Mouse (Mus musculus): ENCODE data around the gene Rbfox1. TPM values are rescaled to one million over a fixed set of nuclear protein-coding genes. Genes with fewer than 3 reads are reported as not detected.

Gene Rbfox1
- polyA plus RNA-seq, 1 experiment from 2014 or later = 103 TPM

- Histone ChIP-seq H3K4me3 (replicated peaks) (no peak overlapping the region), H3K9ac (replicated peaks) (no peak overlapping the region), H3K4me2 (replicated peaks) (no peak overlapping the region), H3K36me3 (no peaks in the 10 kb centered on the region), H3K4me1 (replicated peaks) (peaks cover 15% of the 10 kb centered on the region), H3K27me3 (peaks cover 6% of the 10 kb centered on the region; the same call in 1 of the 2 replicates), H3K27ac (no peak overlapping the region), H3K9me3 (no peaks in the 10 kb centered on the region)
- 84% methylated on average over 5 of the region's 5 CpGs for WGBS
- no peak for ATAC-seq
Observed at GRCm38 (mm10) chr16:6100421-6100877, 215.3 kb downstream of the Rbfox1 start.

DNA sequence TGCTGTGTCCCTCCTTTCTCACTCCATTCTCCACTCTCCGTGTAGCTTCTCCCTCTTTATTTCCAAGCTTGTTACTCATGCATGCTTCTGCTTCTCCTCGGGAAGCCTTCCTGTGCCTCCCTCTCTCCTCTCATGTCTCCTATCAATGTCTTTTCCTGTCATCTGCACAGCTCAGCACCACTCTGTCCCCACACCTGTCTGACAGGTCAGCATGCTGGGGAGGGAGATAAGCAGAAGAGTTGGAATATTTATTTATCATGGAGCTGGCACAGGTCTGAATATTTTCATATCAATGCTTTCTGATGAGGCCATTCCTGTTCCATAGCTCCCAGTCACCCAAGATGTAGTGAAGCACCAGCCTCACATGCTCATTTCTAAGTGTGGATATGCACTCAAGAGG, 218.6 kb downstream of the Rbfox1 start:
- H3K4me2 ChIP-seq (replicated peaks) = no peak overlapping the region
- no peaks in the 10 kb centered on the region for H3K36me3 ChIP-seq
- no peak for ATAC-seq
- H3K4me1 ChIP-seq (replicated peaks) = no peaks in the 10 kb centered on the region
- H3K4me3 ChIP-seq (replicated peaks) = no peak overlapping the region
- no peak overlapping the region for H3K9ac ChIP-seq (replicated peaks)
- WGBS = 68% methylated on average over 2 of the region's 2 CpGs
- no peaks in the 10 kb centered on the region for H3K9me3 ChIP-seq
- H3K27me3 ChIP-seq = peaks cover 1% of the 10 kb centered on the region; the same call in 1 of the 2 replicates
- H3K27ac ChIP-seq = no peak overlapping the region

- Histone ChIP-seq H3K36me3 (no peaks in the 10 kb centered on the region), H3K27ac (no peak overlapping the region), H3K4me1 (replicated peaks) (peaks cover 11% of the 10 kb centered on the region), H3K4me3 (replicated peaks) (no peak overlapping the region), H3K9ac (replicated peaks) (no peak overlapping the region), H3K9me3 (no peaks in the 10 kb centered on the region), H3K27me3 (no peaks in the 10 kb centered on the region; the same call in 1 of the 2 replicates), H3K4me2 (replicated peaks) (no peak overlapping the region)
- no peak for ATAC-seq
- WGBS = 94% methylated on average over 3 of the region's 3 CpGs
Observed at GRCm38 (mm10) chr16:6110121-6110520, 225.0 kb downstream of the Rbfox1 start.

DNA sequence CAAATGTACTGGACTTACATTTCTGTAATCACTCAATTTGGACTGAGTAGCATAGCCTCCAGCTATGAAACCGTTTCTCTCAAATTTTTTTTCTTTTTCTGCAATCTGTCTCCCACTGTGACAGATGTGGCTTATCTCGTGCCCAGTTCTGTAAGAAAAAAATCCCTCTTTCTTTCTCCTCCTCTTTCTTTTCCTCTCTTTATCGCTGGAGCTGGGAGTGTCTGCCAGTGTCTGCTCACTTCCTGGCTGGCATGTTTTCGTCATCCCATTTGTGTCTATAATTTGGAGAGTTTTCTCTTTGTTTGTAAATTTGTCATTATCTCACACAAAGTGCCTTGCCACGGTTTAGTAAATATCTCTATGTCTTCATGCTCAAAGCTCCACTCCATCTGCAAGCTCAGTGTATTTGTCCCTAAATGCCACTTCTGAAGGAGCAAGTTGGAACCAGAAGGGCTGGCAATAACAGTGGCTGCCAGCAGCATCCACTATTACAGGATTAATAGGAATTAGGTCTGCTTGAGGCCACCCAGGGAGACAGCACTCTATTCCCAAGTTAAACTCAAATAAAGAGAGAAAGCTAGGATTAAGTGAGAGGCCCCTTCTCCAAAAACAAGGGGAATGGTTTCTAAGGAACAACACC, 228.8 kb downstream of the Rbfox1 start:
- no peaks in the 10 kb centered on the region for H3K9me3 ChIP-seq
- no peak overlapping the region for H3K9ac ChIP-seq (replicated peaks)
- no peak overlapping the region for H3K4me3 ChIP-seq (replicated peaks)
- H3K4me1 ChIP-seq (replicated peaks) = peaks cover 15% of the 10 kb centered on the region
- no peaks in the 10 kb centered on the region for H3K27me3 ChIP-seq
- H3K27ac ChIP-seq = 0 out of 2 replicates have a peak overlapping the region, but pooled peaks have one; percentile 30
- H3K4me2 ChIP-seq (replicated peaks) = no peak overlapping the region
- H3K36me3 ChIP-seq = no peaks in the 10 kb centered on the region
- 24% methylated on average over 5 of the region's 5 CpGs for WGBS
- no peak for ATAC-seq

- Histone ChIP-seq H3K4me2 (replicated peaks) (no peak overlapping the region), H3K4me1 (replicated peaks) (0 out of 2 replicates have a peak, but pooled peaks cover 3% of the 10 kb centered on the region), H3K27me3 (no peaks in the 10 kb centered on the region), H3K36me3 (no peaks in the 10 kb centered on the region), H3K27ac (no peak overlapping the region), H3K9ac (replicated peaks) (no peak overlapping the region), H3K4me3 (replicated peaks) (no peak overlapping the region), H3K9me3 (0 out of 2 replicates have a peak, but pooled peaks cover 2% of the 10 kb centered on the region)
- 57% methylated on average over 1 of the region's 1 CpGs for WGBS
- ATAC-seq = no peak
Observed at GRCm38 (mm10) chr16:6119472-6119871, 234.3 kb downstream of the Rbfox1 start.

DNA sequence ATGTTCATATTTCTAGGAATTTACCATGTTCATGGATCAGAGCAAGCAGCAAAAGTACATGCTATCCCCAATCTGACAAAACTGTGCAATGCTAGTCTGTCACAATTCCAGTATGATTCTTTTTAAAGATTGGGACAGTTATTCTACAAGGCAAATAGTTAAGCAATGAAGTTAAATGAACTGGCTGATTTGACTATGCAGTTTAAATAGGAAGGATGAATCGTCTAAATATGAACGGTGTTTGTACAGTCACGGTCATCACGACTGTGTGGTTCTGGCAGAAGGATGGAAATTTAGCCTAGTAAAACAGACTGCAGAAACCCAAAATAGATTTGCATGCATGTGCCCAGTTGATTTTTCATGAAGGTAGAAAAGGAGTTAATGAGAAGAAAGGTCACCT, 236.1 kb downstream of the Rbfox1 start:
- Histone ChIP-seq H3K4me3 (replicated peaks) (no peak overlapping the region), H3K36me3 (no peaks in the 10 kb centered on the region)

DNA sequence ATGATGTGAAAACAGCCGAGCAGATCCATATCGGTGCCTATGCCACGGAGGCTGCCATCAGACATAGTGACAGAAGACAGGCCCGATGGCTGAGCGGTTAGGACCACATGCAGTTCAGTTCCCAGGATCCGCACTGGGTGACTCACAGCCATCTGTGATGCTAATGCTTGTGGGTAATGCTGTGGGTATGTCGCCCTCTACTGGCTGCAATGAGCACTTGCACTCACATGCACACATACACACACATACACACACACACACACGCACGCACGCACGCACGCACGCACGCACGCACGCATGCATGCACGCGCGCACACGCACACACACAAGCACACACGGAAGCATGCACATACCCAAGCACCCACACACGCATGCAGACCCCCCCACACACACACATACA, 237.7 kb downstream of the Rbfox1 start:
- Histone ChIP-seq H3K4me2 (replicated peaks) (no peak overlapping the region), H3K9ac (replicated peaks) (no peak overlapping the region), H3K4me1 (replicated peaks) (0 out of 2 replicates have a peak, but pooled peaks cover under 1% of the 10 kb centered on the region), H3K27me3 (no peaks in the 10 kb centered on the region), H3K9me3 (0 out of 2 replicates have a peak, but pooled peaks cover 2% of the 10 kb centered on the region), H3K4me3 (replicated peaks) (no peak overlapping the region), H3K27ac (no peak overlapping the region), H3K36me3 (no peaks in the 10 kb centered on the region)
- WGBS = 98% methylated on average over 22 of the region's 22 CpGs
- ATAC-seq = no peak

More for the DNA sequence above, 236.1 kb downstream of the Rbfox1 start:
- 0 out of 2 replicates have a peak, but pooled peaks cover 2% of the 10 kb centered on the region for H3K9me3 ChIP-seq
- 97% methylated on average over 4 of the region's 4 CpGs for WGBS
- no peak overlapping the region for H3K27ac ChIP-seq
- no peaks in the 10 kb centered on the region for H3K27me3 ChIP-seq
- no peak for ATAC-seq
- H3K9ac ChIP-seq (replicated peaks) = no peak overlapping the region
- H3K4me1 ChIP-seq (replicated peaks) = 0 out of 2 replicates have a peak, but pooled peaks cover 3% of the 10 kb centered on the region
- no peak overlapping the region for H3K4me2 ChIP-seq (replicated peaks)

- ATAC-seq = no peak
- WGBS = 84% methylated on average over 5 of the region's 5 CpGs
Observed at GRCm38 (mm10) chr16:6128314-6128713, 243.2 kb downstream of the Rbfox1 start.

GRCm38 (mm10) chr16:6135016-6135415, 249.9 kb downstream of the Rbfox1 start:
- no peak for ATAC-seq
- Histone ChIP-seq H3K9me3 (no peaks in the 10 kb centered on the region), H3K27me3 (no peaks in the 10 kb centered on the region), H3K27ac (no peak overlapping the region), H3K36me3 (no peaks in the 10 kb centered on the region), H3K4me1 (replicated peaks) (no peaks in the 10 kb centered on the region), H3K4me3 (replicated peaks) (no peak overlapping the region), H3K4me2 (replicated peaks) (no peak overlapping the region), H3K9ac (replicated peaks) (no peak overlapping the region)
- WGBS = 82% methylated on average over 7 of the region's 7 CpGs

More at GRCm38 (mm10) chr16:6128314-6128713, 243.2 kb downstream of the Rbfox1 start:
- Histone ChIP-seq H3K4me3 (replicated peaks) (no peak overlapping the region), H3K9me3 (no peaks in the 10 kb centered on the region), H3K27ac (no peak overlapping the region), H3K36me3 (no peaks in the 10 kb centered on the region), H3K27me3 (no peaks in the 10 kb centered on the region), H3K4me1 (replicated peaks) (no peaks in the 10 kb centered on the region), H3K9ac (replicated peaks) (no peak overlapping the region), H3K4me2 (replicated peaks) (no peak overlapping the region)

DNA sequence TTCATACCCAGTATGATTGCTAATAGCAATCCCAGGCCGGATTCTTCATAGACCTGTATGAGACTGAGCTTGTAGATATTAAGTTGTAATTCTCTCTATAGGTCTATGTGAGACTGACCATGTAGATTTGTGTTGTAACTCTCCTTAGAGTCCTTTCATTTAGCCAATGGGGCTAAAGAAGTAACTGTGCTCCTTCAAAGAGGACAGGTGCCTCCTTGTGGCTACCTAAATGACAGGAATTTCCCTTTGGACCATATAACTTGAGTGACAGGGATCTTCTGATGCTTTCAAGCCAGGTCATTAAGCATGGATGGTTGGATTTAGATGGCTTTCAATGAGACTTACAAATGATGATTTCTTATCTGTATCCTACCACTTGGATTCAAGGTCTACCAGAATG, 254.3 kb downstream of the Rbfox1 start:
- 75% methylated on average over 1 of the region's 1 CpGs for WGBS
- Histone ChIP-seq H3K36me3 (no peaks in the 10 kb centered on the region), H3K9me3 (no peaks in the 10 kb centered on the region), H3K4me2 (replicated peaks) (no peak overlapping the region), H3K4me3 (replicated peaks) (no peak overlapping the region), H3K4me1 (replicated peaks) (no peaks in the 10 kb centered on the region), H3K27me3 (no peaks in the 10 kb centered on the region), H3K27ac (no peak overlapping the region), H3K9ac (replicated peaks) (no peak overlapping the region)
- no peak for ATAC-seq

DNA sequence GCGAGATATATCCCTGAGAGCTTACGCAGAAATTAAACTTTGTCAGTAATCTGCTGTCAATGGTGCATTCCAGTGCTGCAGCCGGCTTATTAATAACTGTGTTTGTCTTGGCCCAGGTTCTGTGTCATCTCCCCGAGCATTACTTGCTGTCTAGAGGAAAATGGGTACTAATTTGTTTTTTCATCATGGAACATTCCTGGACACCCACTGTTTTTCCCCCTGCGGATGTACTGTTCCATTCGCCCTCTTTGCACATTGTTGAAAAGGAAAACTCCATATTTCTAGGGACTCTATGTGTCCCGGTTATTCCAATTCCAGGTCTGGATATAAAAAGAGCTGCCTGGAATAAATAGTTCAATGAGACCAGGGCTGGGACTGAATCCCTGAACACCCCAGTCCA, 262.8 kb downstream of the Rbfox1 start:
- Histone ChIP-seq H3K9ac (replicated peaks) (no peak overlapping the region), H3K4me2 (replicated peaks) (no peak overlapping the region), H3K36me3 (no peaks in the 10 kb centered on the region), H3K9me3 (no peaks in the 10 kb centered on the region), H3K4me1 (replicated peaks) (no peaks in the 10 kb centered on the region), H3K27me3 (no peaks in the 10 kb centered on the region), H3K4me3 (replicated peaks) (no peak overlapping the region), H3K27ac (no peak overlapping the region)
- no peak for ATAC-seq
- WGBS = 76% methylated on average over 7 of the region's 7 CpGs

- no peak for ATAC-seq
- H3K4me3 ChIP-seq (replicated peaks) = no peak overlapping the region
- H3K27ac ChIP-seq = no peak overlapping the region
- H3K9ac ChIP-seq (replicated peaks) = no peak overlapping the region
- WGBS = 78% methylated on average over 4 of the region's 4 CpGs
- no peaks in the 10 kb centered on the region for H3K36me3 ChIP-seq
- no peaks in the 10 kb centered on the region for H3K27me3 ChIP-seq
- no peak overlapping the region for H3K4me2 ChIP-seq (replicated peaks)
- H3K4me1 ChIP-seq (replicated peaks) = no peaks in the 10 kb centered on the region
- no peaks in the 10 kb centered on the region for H3K9me3 ChIP-seq
Observed at GRCm38 (mm10) chr16:6149345-6149744, 264.2 kb downstream of the Rbfox1 start.

All from midbrain, embryonic 13.5 days (tissue).